Mouse (Mus musculus) heart, adult 9 months (tissue): ENCODE measurements around the gene Spata48.
A peak's percentile ranks its signal among the peaks of the same experiment; 100 is the strongest.

Experiments used
- DNase-seq, 2 experiments: peaks; one replicate each; pipeline ENCODE4 v3.0.0; 2022; ENCODE audit warnings: low spot score in 2 of 2

Gene Spata48

DNA sequence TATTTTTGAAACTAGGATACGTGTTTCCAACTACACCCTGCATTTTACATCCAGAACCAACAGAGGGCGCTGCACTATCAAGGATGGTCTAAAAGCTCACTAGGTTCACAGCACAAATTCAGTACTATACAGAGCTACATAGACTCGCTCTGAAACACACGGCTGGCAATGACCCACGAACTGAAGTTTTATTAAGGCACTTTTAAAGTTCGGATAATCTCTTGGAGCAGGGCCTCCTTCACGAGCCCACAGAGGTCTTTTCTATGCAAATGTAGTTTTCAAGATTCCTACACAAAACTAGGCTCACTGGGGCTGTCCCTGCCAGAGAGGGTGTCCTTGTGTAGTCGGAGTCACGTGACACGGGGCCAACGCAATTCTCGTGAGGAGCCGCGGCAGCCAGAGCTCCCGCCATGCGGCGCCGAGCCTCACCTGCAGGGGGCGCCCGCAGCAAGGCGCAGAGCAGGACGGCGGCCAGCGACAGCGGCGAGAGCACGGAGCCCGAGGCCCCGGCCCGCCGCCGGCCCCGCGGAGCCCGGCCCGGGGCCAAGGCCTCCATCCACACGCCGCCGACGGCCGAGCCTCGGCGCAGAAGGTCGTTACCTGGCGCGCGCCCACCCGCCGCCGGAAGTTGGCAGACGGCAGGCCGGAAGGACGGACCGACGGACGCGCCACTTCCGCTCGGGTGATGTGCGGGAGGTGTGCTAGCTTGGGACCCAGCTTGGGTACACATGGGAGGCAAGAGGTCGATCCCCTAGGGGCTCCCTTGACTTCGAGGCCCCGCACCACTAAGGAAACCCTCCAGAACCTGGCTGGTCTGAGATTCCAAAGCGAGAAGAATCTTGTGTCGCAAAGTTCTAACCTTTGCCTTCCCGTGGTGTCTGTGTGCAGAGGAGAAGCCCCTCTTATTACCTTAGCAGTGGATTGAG lies at the start of gene Spata48, which contains the start of gene Zpbp:
Spata48 (plus strand) TSS at position 460 of the 926 bp plus-strand sequence.
Zpbp (minus strand) TSS at position 774 of the 926 bp plus-strand sequence.
- DNase-seq: peak; percentile 78 to 89

DNA sequence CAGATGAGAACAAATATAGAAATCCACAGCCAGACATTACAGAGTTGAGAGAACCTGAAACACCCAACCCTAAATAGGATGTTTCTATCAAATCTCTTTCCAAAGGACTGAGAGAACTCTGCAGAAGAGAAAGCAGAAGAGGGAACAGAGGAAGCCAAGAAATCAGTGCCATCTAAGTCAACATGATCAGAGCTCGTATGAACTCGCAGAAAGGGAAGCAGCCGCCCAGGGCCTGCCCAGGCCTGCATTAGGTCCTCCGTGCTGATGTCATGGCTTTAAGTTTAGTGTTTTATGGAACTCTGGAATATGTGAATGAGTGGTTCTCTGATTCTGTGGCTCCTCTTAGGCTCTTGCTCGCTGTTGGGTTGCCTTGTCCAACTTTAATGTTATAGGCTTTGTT lies 47.7 kb upstream of the Spata48 start:
- no peak for DNase-seq

GRCm38 (mm10) chr11:11417356-11417755 lies 44.5 kb upstream of the Spata48 start:
- no peak for DNase-seq

DNA sequence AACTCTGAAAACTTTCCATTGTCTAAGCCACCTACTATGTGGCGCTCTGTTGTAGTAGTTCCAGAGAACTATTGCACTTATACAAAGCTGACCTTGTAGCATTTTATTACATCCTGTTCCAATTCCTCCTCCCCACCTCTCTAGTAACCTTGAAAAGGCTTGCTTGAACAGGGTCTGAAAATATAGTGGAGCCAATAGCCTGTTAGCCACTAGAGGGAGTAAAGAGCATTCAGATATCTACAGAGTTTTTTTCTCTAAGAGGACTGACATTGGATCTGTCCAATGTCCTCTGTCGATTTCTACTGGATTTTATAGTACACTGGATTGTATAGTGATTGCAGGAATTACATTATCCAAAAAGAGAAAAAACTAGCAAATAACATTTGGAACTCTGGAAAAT lies 6.9 kb upstream of the Spata48 start:
- DNase-seq: no peak

DNA sequence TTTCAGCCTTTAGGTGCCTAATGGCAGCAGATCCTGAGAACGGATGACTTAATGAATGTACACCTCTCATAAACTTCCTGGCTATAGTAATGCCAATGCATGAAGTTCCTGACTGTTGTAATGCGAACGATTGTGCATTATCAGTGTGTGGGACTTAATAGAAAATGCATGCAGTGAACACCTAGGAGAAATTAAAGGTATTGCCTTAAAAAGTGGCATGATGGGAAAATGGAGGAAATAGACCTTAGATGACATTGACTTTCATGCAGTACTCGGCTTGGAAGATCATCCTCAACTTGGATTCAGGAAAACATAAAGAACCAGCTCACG lies 632 bp downstream of the Spata48 start:
- DNase-seq: no peak

GRCm38 (mm10) chr11:11468924-11469323 lies 7.0 kb downstream of the Spata48 start:
- no peak for DNase-seq

DNA sequence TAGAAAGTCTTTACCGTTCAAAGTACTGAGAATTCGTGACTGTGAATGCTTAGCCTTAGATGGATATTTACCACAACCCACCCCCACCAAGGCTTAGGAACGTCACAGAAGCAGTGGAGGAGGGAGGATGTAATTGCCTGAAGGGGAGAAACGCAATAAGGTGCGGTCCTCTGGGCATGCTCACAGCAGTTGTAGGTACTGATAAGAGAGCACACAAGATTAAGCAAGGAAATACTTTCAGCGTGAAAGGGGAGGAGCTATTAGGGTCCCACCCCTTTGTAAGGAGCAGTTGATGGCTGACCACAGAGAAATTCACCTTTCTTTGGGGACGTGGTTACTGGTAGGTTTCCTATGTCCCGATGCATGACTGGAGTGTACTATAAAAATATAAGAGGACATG lies 22.5 kb downstream of the Spata48 start:
- no peak for DNase-seq

DNA sequence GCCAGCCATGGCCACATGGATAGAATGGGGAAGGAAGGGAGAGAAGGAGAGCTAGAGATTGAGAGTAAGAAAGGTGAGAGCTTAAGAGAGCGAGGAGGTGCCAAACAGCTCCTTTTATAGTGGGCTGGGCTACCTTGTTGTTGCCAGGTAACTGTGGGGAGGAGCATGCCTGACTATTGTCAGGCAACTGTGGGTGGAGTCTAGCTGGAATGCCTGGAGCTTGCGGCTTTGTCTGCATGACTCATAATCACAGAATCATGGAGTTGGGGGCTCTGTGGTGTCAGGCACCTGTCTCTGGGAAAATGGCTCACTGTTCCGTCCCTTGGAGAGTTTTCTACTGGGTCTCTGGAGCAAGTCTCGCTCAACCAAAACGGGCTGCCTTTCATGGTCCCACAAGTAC lies 30.1 kb downstream of the Spata48 start:
- no peak for DNase-seq

- no peak for DNase-seq
Observed at GRCm38 (mm10) chr11:11495697-11496096, 33.8 kb downstream of the Spata48 start.

DNA sequence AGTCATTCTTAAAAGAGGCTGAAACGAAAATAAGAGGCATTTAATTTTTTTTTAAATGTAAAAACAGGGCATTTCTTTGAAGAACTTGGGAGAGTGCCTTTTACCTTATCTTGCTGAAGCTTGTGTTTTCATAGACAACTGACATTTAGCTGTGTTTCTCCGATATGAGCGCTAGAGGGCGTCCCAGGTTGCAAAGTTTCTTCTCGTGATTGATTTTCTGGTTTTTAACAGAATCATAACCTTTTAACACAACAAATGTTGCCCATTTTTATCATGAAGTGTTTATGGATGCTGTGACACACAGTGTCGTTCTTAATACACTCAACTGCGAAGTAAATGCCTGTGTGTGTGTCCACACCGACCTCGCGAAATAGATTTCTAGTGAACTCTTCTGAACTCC lies 38.0 kb downstream of the Spata48 start:
- no peak for DNase-seq

DNA sequence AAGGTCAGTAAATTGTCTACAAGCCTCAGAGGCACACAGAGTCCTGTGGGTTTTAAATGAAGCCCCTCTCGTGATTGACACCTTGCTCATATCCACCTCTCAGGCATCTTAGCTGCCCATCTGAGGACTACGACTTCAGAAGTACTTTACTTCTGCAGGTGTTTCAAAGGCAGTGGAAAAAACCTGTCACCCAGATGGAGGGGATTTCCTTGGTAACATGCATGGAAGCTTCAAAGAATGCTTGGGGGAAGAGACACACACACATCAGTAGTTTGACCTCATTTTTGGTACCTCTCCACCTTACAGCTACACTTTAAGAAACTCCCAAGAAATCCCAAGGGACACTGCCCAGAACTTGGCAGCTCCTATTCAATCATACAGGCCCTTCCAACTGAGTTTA lies 44.3 kb downstream of the Spata48 start:
- DNase-seq: no peak

- DNase-seq: no peak
Observed at GRCm38 (mm10) chr11:11509413-11509812, 47.5 kb downstream of the Spata48 start.

- no peak for DNase-seq
Observed at GRCm38 (mm10) chr11:11512056-11512455, 50.2 kb downstream of the Spata48 start.

DNA sequence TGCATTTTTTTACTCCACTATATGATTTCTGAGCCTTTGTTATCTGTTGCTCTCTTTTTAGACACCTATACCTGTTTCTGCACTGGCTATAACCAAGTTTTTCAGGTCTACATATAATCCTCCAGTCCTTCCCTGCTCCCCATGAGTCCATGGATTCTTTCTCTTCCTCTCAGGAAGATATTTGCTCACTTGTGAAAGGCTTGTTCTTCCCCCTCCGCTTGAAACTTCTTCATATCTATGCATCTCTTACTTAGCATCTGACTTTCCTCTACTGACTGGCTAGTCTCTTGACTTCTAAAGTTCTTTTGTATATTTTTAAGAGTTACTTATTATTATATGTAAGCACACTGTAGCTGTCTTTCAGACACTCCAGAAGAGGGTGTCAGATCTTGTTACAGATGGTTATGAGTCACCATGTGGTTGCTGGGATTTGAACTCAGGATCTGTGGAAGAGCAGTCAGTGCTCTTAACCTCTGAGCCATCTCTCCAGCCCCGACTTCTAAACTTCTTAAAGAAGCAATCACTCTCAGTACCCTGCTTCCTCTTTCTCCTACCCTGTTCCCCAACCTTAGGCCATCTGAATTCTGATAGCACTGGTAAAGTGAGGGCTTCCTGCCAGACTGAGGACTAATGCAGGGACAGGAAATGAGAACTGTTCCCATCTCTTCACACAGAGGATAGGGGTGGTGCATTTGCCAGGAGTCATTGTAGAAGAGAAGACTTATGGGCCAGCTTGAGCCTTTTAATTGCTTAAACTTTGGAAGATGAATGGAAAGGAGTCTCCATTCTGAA lies 51.3 kb downstream of the Spata48 start:
- no peak for DNase-seq

GRCm38 (mm10) chr11:11514920-11515319 lies 53.0 kb downstream of the Spata48 start:
- DNase-seq: no peak

- DNase-seq: no peak
Observed at GRCm38 (mm10) chr11:11517781-11518435, 56.0 kb downstream of the Spata48 start.

GRCm38 (mm10) chr11:11519255-11520243 lies 57.7 kb downstream of the Spata48 start:
- DNase-seq: no peak

GRCm38 (mm10) chr11:11521908-11522441 lies 60.1 kb downstream of the Spata48 start:
- DNase-seq: no peak

DNA sequence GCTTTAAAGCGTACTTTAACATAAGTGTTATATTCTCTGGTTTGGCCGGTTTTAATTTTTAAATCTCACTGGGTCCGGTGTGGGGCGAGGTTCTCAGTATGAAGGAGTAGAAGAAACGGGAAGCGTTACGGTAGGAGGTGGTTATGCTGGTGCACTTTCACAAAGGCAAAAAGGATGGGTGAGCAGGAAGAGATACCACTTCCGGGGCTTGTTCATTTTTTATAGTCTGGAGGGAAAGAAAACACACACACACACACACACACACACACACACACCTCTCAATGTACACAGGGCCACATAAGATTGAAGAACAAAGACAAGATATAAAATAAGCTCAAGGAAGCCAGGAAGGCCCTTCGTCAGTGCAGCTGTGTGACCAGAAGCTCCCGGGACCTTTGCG lies 66.9 kb downstream of the Spata48 start:
- no peak for DNase-seq

GRCm38 (mm10) chr11:11529165-11529564 lies 67.3 kb downstream of the Spata48 start:
- DNase-seq: no peak

DNA sequence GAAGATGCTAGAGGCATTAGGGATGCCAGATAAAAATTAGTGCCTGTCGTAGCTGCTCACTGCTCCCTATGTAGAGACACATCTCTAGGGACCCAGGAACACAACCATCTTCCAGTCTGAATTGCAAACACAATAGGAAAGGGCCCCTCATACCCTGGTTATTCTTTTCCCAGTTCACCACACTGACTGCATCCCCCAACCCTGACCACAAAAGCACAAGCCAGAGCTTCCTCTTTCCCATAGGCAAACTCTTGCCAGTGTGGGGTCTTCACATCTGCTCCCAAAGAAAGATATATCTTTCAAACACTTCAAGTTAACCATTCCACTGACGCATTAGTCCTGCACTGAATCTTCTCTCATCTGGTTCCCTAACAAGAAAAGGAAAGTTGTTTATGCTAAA lies 68.2 kb downstream of the Spata48 start:
- DNase-seq: no peak
